Mouse (Mus musculus) stomach, postnatal 0 days (tissue): Measurements from ENCODE around the gene Rtn4. TPM values are rescaled to one million over a fixed set of nuclear protein-coding genes. Genes with fewer than 3 reads are reported as not detected.
A peak's percentile ranks its signal among the peaks of the same experiment; 100 is the strongest.
"Not testable (repeated sequence)": the region's sequence is repeated elsewhere in the genome, so short reads cannot be mapped to it uniquely, and the experiment has no call there.

Experiments used
- ATAC-seq: fragments of 200-750 bp; cut with Nextera tagmentation; 2 replicates; pipeline ENCODE4 v1.8.0; 2017; ENCODE audit not compliant: low FRiP score, low TSS enrichment
- DNase-seq: peaks from one replicate; pipeline ENCODE4 v3.0.0-alpha.2; 2016; ENCODE audit warnings: low spot score
- H3K27ac ChIP-seq: fragments of 300-500 bp; sonication (generic); replicated peaks from 2 replicates; pipeline ENCODE4 v1.5.1; 2014; ENCODE audit warnings: mild to moderate bottlenecking, control low read depth
- H3K27me3 ChIP-seq: fragments of 300-500 bp; sonication (generic); 2 replicates; pipeline ENCODE4 v1.6.1; 2014; ENCODE audit warnings: low read length; ENCODE audit not compliant: control insufficient read depth, insufficient read depth
- H3K36me3 ChIP-seq: fragments of 300-500 bp; sonication (generic); 2 replicates; pipeline ENCODE4 v1.6.1; 2014; ENCODE audit warnings: low read length, mixed read lengths; ENCODE audit not compliant: control insufficient read depth, insufficient read depth
- H3K4me1 ChIP-seq: fragments of 300-500 bp; sonication (generic); replicated peaks from 2 replicates; pipeline ENCODE4 v1.6.1; 2014; ENCODE audit warnings: antibody characterized with exemption; ENCODE audit not compliant: control insufficient read depth, insufficient read depth
- H3K4me2 ChIP-seq: fragments of 300-500 bp; sonication (generic); replicated peaks from 2 replicates; pipeline ENCODE4 v1.6.1; 2014; ENCODE audit warnings: low read depth, mild to moderate bottlenecking, control low read depth, moderate library complexity
- H3K4me3 ChIP-seq: fragments of 300-500 bp; sonication (generic); 2 replicates; pipeline ENCODE4 v1.5.1; 2014; ENCODE audit warnings: low read depth, low read length, control low read depth
- H3K9ac ChIP-seq: fragments of 300-500 bp; sonication (generic); 2 replicates; pipeline ENCODE4 v1.6.1; 2014; ENCODE audit warnings: mild to moderate bottlenecking, low read length, control low read depth, mixed read lengths
- H3K9me3 ChIP-seq: fragments of 300-500 bp; sonication (generic); 2 replicates; pipeline ENCODE4 v1.6.1; 2016; ENCODE audit warnings: low read length; ENCODE audit not compliant: control insufficient read depth
- CTCF ChIP-seq: IDR thresholded peaks from 2 replicates; pipeline ENCODE4 v1.5.1; 2016; ENCODE audit warnings: antibody characterized with exemption, low read depth, mild to moderate bottlenecking, moderate library complexity
- EP300 ChIP-seq: optimal IDR thresholded peaks from 2 replicates; pipeline ENCODE3; 2016; ENCODE audit warnings: antibody characterized with exemption
- WGBS: fragments of 180-500 bp; shearing (Covaris S2); extraction: QIAGEN DNeasy Blood & Tissue Kit; methylation state at CpG from one replicate; pipeline ENCODE4 v1.1.7; 2014; 5-methylcytosine and 5-hydroxymethylcytosine counted together
- polyA plus RNA-seq: library from polyadenylated mRNA; unstranded; fragments of >200 nt; fragmentation: Nextera tagmentation; extraction: Ambion mirVana; gene quantifications from 2 replicates; pipeline ENCODE4 v1.2.1, GENCODE M21; 2015

Rtn4 gene
- polyA plus RNA-seq: 56.1 and 68.3 TPM in 2 replicates

GRCm38 (mm10) chr11:29692683-29693272, at the start of gene Rtn4:
Gene Rtn4 (plus strand): TSS chr11:29692947.
- Histone ChIP-seq H3K4me3 (peak within 1 kb of the TSS; percentile 99), H3K36me3 (no peaks in the 10 kb centered on the region), H3K4me2 (peak within 1 kb of the TSS; percentile 34), H3K9ac (peak within 1 kb of the TSS; percentile 94), H3K27ac (peak within 1 kb of the TSS; percentile 99), H3K4me1 (no peaks in the 10 kb centered on the region), H3K9me3 (no peaks in the 10 kb centered on the region), H3K27me3 (no peaks in the 10 kb centered on the region)
- DNase-seq (peak; percentile 98), ATAC-seq (peak; percentile 99)
- under 1% methylated on average over 43 of the region's 43 CpGs for WGBS
- TF ChIP-seq CTCF: peak; percentile 71; the same call in 1 of the 2 replicates
- TF ChIP-seq EP300: no peak

DNA sequence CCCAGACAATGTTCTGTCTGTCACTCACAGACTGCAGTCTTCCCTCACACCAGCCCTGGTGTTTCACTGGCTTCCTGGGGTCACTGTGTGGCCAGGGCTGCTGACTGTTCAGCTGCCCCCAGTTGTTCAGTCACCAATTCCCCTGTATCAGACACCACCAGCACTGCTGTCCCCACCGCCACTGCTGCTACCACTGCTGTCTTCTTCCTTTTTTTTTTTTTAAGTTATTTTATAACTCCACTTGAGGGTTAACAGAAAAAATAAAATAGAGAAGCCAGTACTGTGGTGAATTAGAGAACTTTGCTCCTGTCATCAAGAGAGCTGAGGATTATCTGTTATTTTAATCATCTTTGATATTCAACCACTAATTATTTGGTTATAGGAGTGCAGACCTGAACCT, 48.3 kb upstream of the Rtn4 start:
- H3K4me2 ChIP-seq: no peak overlapping the region
- no peak for DNase-seq
- no peaks in the 10 kb centered on the region for H3K9me3 ChIP-seq
- H3K4me3 ChIP-seq: no peak overlapping the region
- ATAC-seq: no peak
- TF ChIP-seq CTCF (no peak), EP300 (no peak)
- H3K9ac ChIP-seq: no peak overlapping the region
- H3K27ac ChIP-seq: no peak overlapping the region
- H3K4me1 ChIP-seq: no peaks in the 10 kb centered on the region
- no peaks in the 10 kb centered on the region for H3K36me3 ChIP-seq
- H3K27me3 ChIP-seq: no peaks in the 10 kb centered on the region
- 100% methylated on average over 1 of the region's 1 CpGs for WGBS

GRCm38 (mm10) chr11:29645411-29646066, 47.2 kb upstream of the Rtn4 start:
- Histone ChIP-seq H3K4me2 (no peak overlapping the region), H3K27ac (no peak overlapping the region), H3K27me3 (no peaks in the 10 kb centered on the region), H3K4me1 (no peaks in the 10 kb centered on the region), H3K9me3 (no peaks in the 10 kb centered on the region), H3K36me3 (no peaks in the 10 kb centered on the region), H3K9ac (no peak overlapping the region), H3K4me3 (no peak overlapping the region)
- peak; percentile 54; the same call in 1 of the 2 replicates for ATAC-seq
- no peak for DNase-seq
- WGBS: 67% methylated on average over 5 of the region's 5 CpGs
- TF ChIP-seq CTCF: no peak
- TF ChIP-seq EP300: no peak

- no peak for DNase-seq
- peak overlapping the region; percentile 2; the same call in 1 of the 2 replicates for H3K4me2 ChIP-seq
- no peak overlapping the region for H3K4me3 ChIP-seq
- no peaks in the 10 kb centered on the region for H3K4me1 ChIP-seq
- no peaks in the 10 kb centered on the region for H3K9me3 ChIP-seq
- 47% methylated on average over 6 of the region's 6 CpGs for WGBS
- no peaks in the 10 kb centered on the region for H3K36me3 ChIP-seq
- no peaks in the 10 kb centered on the region for H3K27me3 ChIP-seq
- TF ChIP-seq CTCF (no peak), EP300 (no peak)
- no peak overlapping the region for H3K27ac ChIP-seq
- no peak overlapping the region for H3K9ac ChIP-seq
- ATAC-seq: no peak
Observed at GRCm38 (mm10) chr11:29647568-29648319, 45.0 kb upstream of the Rtn4 start.

- not testable (repeated sequence) for H3K27me3 ChIP-seq, H3K9ac ChIP-seq, DNase-seq, H3K4me1 ChIP-seq, H3K36me3 ChIP-seq, H3K4me3 ChIP-seq, H3K9me3 ChIP-seq, H3K4me2 ChIP-seq, H3K27ac ChIP-seq, ATAC-seq
- 92% methylated on average over 3 of the region's 3 CpGs for WGBS
Observed at GRCm38 (mm10) chr11:29655381-29655780, 37.4 kb upstream of the Rtn4 start.

GRCm38 (mm10) chr11:29660740-29661139, 32.0 kb upstream of the Rtn4 start:
- TF ChIP-seq CTCF (no peak), EP300 (no peak)
- Histone ChIP-seq H3K4me3 (no peak overlapping the region), H3K27me3 (no peaks in the 10 kb centered on the region), H3K27ac (no peak overlapping the region), H3K9me3 (no peaks in the 10 kb centered on the region), H3K9ac (no peak overlapping the region), H3K36me3 (no peaks in the 10 kb centered on the region), H3K4me2 (no peak overlapping the region), H3K4me1 (no peaks in the 10 kb centered on the region)
- ATAC-seq: no peak
- DNase-seq: no peak
- WGBS: 60% methylated on average over 2 of the region's 2 CpGs
